Mouse (Mus musculus) gastrocnemius, adult 2 months (tissue): ENCODE data around the gene Rundc3a. TPM values are rescaled to one million over a fixed set of nuclear protein-coding genes. Genes with fewer than 3 reads are reported as not detected.

Source experiments
- DNase-seq: peaks from one replicate; pipeline ENCODE4 v3.0.0; 2022
- H3K27ac ChIP-seq: fragments of 200-600 bp; 2 replicates; pipeline ENCODE4 v1.8.1; 2022; ENCODE audit warnings: mild to moderate bottlenecking
- H3K4me3 ChIP-seq: fragments of 200-600 bp; 2 replicates; pipeline ENCODE4 v1.8.1; 2022; ENCODE audit warnings: mild to moderate bottlenecking, moderate library complexity
- CTCF ChIP-seq: fragments of 200-600 bp; IDR thresholded peaks from 2 replicates; pipeline ENCODE4 v1.8.1; 2022; ENCODE audit warnings: antibody characterized with exemption, mild to moderate bottlenecking, moderate library complexity
- intact Hi-C: fragments of 180-260 bp; cut with DNase I; formaldehyde crosslinking; loops from one replicate; pipeline ENCODE4 v1.15.1; 2025
- microRNA-seq: library from miRNA; unstranded; fragments of <30 nt; microRNA quantifications from one replicate; pipeline ENCODE4 v1.2.0, GENCODE M21; 2021
- total RNA-seq, 2 experiments: library from RNA; stranded (reverse); gene quantifications; 2 replicates each; pipeline ENCODE4 v1.2.3; 2021

Rundc3a gene
- total RNA-seq, 2 experiments from 2014 or later, result not detected

- peak; percentile 40 for DNase-seq
- H3K4me3 ChIP-seq, result peak overlapping the region; percentile 90
- peak overlapping the region; percentile 82 for H3K27ac ChIP-seq
- intact Hi-C loops, result no loop called here
- TF ChIP-seq CTCF, result no peak
Measured at GRCm38 (mm10) chr11:102446581-102447461, 53.6 kb downstream of the Rundc3a start.

- intact Hi-C loops, result no loop called here
- peak; percentile 84 for DNase-seq
- peak; percentile 85 for TF ChIP-seq CTCF
- H3K27ac ChIP-seq, result peak within 1 kb of the TSS; percentile 82
- peak within 1 kb of the TSS; percentile 90 for H3K4me3 ChIP-seq
Measured at GRCm38 (mm10) chr11:102447497-102447896, 54.3 kb downstream of the Rundc3a start, which contains the start of gene Fam171a2. Fam171a2 (minus strand) TSS chr11:102447682.

GRCm38 (mm10) chr11:102448327-102448726, 55.1 kb downstream of the Rundc3a start:
- Histone ChIP-seq H3K27ac (no peak overlapping the region; the same call in 1 of the 2 replicates), H3K4me3 (no peak overlapping the region)
- intact Hi-C loops, result no loop called here
- DNase-seq, result no peak
- TF ChIP-seq CTCF, result no peak

GRCm38 (mm10) chr11:102449043-102450008, 56.1 kb downstream of the Rundc3a start:
- no peak overlapping the region for H3K4me3 ChIP-seq
- intact Hi-C loops, result no loop called here
- no peak overlapping the region for H3K27ac ChIP-seq
- no peak for DNase-seq
- no peak for TF ChIP-seq CTCF

Small RNA genes lying within 50 kb of the gene (microRNA-seq; reads per million reads assigned to microRNA genes)
- gene Mir6930, result not detected

Other genes with a start within 250 kb of the Rundc3a start
- gene Nags, start 247.9 kb upstream of the Rundc3a start, total RNA-seq, result not detected
- 10 to 100 TPM in 1 of 2 experiments, 1 to 10 TPM in 1; 9.8 to 10.2 TPM for gene Tmem101, start 237.0 kb upstream of the Rundc3a start, total RNA-seq
- 100 to 1,000 TPM in 1 of 2 experiments, 10 to 100 TPM in 1; 95.3 to 106 TPM for gene Lsm12, start 208.1 kb upstream of the Rundc3a start, total RNA-seq
- 10 to 100 TPM; 50.3 to 53.0 TPM for gene G6pc3, start 203.8 kb upstream of the Rundc3a start, total RNA-seq
- gene Hdac5, start 163.2 kb upstream of the Rundc3a start, total RNA-seq, result 10 to 100 TPM; 78.3 to 78.7 TPM
- not detected for gene BC030867, start 144.5 kb upstream of the Rundc3a start, total RNA-seq
- 10 to 100 TPM; 78.2 to 80.4 TPM for gene Asb16, start 124.7 kb upstream of the Rundc3a start, total RNA-seq
- 10 to 100 TPM; 13.9 to 15.7 TPM for gene Tmub2, start 108.5 kb upstream of the Rundc3a start, total RNA-seq
- 10 to 100 TPM; 12.0 to 12.6 TPM for gene Atxn7l3, start 96.8 kb upstream of the Rundc3a start, total RNA-seq
- gene Ubtf, start 73.7 kb upstream of the Rundc3a start, total RNA-seq, result 10 to 100 TPM; 37.8 to 40.4 TPM
- gene Slc4a1, start 27.2 kb upstream of the Rundc3a start, total RNA-seq, result under 1 TPM in 1 of 2 experiments, not detected in 1; 0.06 TPM
- 10 to 100 TPM; 51.4 to 76.4 TPM for gene Slc25a39, start 14.5 kb downstream of the Rundc3a start, total RNA-seq
- gene Grn, start 36.9 kb downstream of the Rundc3a start, total RNA-seq, result 10 to 100 TPM; 12.6 to 32.3 TPM
- gene Fam171a2, start 54.3 kb downstream of the Rundc3a start, total RNA-seq, result 1 to 10 TPM in 1 of 2 experiments, under 1 TPM in 1; 0.66 to 1.1 TPM
- gene Itga2b, start 76.7 kb downstream of the Rundc3a start, total RNA-seq, result 1 to 10 TPM in 1 of 2 experiments, under 1 TPM in 1; 0.51 to 2.7 TPM
- 10 to 100 TPM; 23.7 to 26.8 TPM for gene Gpatch8, start 163.0 kb downstream of the Rundc3a start, total RNA-seq
- not detected for gene Gm11627, start 186.1 kb downstream of the Rundc3a start, total RNA-seq
- gene Fzd2, start 211.0 kb downstream of the Rundc3a start, total RNA-seq, result 1 to 10 TPM; 1.2 to 2.1 TPM